Mouse (Mus musculus): ENCODE results near the gene Tas2r134. TPM values are rescaled to one million over a fixed set of nuclear protein-coding genes. Genes with fewer than 3 reads are reported as not detected.

Gene Tas2r134
- polyA plus RNA-seq, 1 experiment from 2014 or later, result not detected

DNA sequence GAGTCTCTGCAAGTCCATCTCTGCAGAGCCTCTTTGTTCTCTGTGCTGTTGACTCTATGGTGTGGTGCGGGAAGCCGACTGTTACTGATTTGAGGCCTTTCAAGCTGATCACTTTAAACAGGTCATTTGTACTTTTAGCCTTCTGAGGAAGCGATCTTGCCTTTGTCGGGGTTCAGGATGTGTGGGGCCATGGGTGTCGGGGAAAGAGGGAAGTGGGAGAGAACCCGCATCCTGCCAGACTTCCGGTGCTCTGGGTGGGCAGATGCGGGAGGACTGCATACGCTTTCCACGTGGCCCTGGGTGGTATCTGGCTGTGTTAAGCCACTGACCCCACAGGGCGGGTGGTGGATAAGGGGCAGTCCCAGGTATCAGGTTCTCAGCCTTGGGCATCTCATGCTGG, 10.4 kb downstream of the Tas2r134 start:
- no peak overlapping the region for H3K4me2 ChIP-seq (ENCODE audit: low read length)
- no peaks in the 10 kb centered on the region for H3K9me3 ChIP-seq (ENCODE audit: control insufficient read depth, low read length)
- H3K4me1 ChIP-seq (ENCODE audit: control insufficient read depth, insufficient read depth, low read length), result no peaks in the 10 kb centered on the region
- H3K9ac ChIP-seq (replicated peaks; ENCODE audit: low read length), result no peak overlapping the region
- H3K27ac ChIP-seq (replicated peaks; ENCODE audit: low read depth, low read length), result no peak overlapping the region
- no peak for ATAC-seq (ENCODE audit: low FRiP score, low TSS enrichment)
- 88% methylated on average over 11 of the region's 11 CpGs for WGBS
- DNase-seq, result no peak
- H3K27me3 ChIP-seq (ENCODE audit: control insufficient read depth, insufficient read depth, low read length), result no peaks in the 10 kb centered on the region
- no peak overlapping the region for H3K4me3 ChIP-seq (replicated peaks; ENCODE audit: low read depth, low read length)
- no peaks in the 10 kb centered on the region for H3K36me3 ChIP-seq (ENCODE audit: control insufficient read depth, insufficient read depth, low read length)

DNA sequence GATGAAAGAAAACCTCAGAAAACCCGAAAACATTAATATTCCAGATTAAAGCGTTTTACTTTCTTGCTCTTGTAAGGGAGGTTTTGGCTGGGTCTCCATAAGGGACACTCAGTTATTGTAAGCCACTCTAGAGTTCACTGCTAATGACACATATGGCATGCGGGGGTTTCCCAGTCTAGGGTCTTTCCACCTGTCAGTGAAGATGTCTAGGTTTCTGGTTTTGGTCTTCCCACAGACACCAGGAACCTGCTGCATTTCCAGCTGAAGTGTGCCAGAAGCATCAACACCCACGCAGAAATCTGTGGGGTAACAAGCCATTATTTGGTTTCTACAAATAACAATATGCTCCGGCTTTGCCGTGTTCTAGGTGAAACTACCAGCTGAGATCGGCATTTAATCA, 14.3 kb downstream of the Tas2r134 start:
- H3K4me3 ChIP-seq (replicated peaks; ENCODE audit: low read depth, low read length), result no peak overlapping the region
- H3K4me2 ChIP-seq (ENCODE audit: low read length), result no peak overlapping the region
- ATAC-seq (ENCODE audit: low FRiP score, low TSS enrichment) (no peak), DNase-seq (no peak)
- no peaks in the 10 kb centered on the region for H3K4me1 ChIP-seq (ENCODE audit: control insufficient read depth, insufficient read depth, low read length)
- H3K27me3 ChIP-seq (ENCODE audit: control insufficient read depth, insufficient read depth, low read length), result no peaks in the 10 kb centered on the region
- no peaks in the 10 kb centered on the region for H3K9me3 ChIP-seq (ENCODE audit: control insufficient read depth, low read length)
- no peak overlapping the region for H3K27ac ChIP-seq (replicated peaks; ENCODE audit: low read depth, low read length)
- WGBS, result 95% methylated on average over 7 of the region's 7 CpGs
- H3K36me3 ChIP-seq (ENCODE audit: control insufficient read depth, insufficient read depth, low read length), result no peaks in the 10 kb centered on the region
- no peak overlapping the region for H3K9ac ChIP-seq (replicated peaks; ENCODE audit: low read length)

DNA sequence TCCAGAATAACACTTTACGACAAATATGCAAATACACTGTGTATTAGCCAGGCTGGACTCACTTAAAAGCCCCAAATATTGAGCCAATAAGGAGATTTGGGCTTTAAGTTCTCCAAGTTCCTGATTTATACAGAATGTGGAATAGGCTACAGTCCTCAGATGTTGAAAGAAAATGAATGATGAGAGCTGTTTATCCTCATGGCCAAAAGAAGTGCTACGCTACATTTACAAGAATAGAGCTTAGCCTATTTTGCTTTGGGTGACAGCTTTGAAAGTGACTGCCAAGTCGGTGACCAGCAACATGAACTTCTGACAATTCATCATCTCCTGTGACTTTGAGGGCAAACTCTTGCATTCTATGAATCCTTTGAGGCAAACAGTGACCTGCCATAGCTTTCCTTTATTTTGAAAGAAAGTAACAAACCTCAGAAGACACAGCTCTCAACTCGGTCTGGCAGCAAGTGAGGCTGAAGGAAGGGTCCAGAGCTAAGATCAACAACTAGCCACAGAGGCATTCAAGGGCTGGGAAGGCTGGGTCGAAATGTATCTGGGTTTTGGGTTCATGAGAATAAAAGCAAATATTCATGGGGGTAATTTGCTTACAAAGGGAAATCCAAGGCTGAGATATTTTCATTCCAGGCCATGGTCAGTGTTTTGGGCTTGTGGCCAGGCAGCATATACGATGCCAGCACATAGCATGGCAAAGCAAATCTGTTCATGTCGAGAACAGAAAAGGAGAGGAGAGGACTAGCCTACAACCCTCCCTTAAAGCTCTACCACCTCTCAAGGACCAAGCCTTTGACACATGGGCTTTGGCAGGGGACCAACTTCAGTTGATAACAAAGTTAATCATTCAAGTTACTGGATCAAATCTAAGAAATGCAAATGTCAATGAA, 16.2 kb downstream of the Tas2r134 start:
- Histone ChIP-seq H3K4me1 (ENCODE audit: control insufficient read depth, insufficient read depth, low read length) (no peaks in the 10 kb centered on the region), H3K4me2 (ENCODE audit: low read length) (no peak overlapping the region), H3K27me3 (ENCODE audit: control insufficient read depth, insufficient read depth, low read length) (no peaks in the 10 kb centered on the region), H3K4me3 (replicated peaks; ENCODE audit: low read depth, low read length) (no peak overlapping the region), H3K9me3 (ENCODE audit: control insufficient read depth, low read length) (no peaks in the 10 kb centered on the region), H3K36me3 (ENCODE audit: control insufficient read depth, insufficient read depth, low read length) (no peaks in the 10 kb centered on the region), H3K9ac (replicated peaks; ENCODE audit: low read length) (no peak overlapping the region), H3K27ac (replicated peaks; ENCODE audit: low read depth, low read length) (no peak overlapping the region)
- ATAC-seq (ENCODE audit: low FRiP score, low TSS enrichment) (no peak), DNase-seq (no peak)
- WGBS, result 76% methylated on average over 7 of the region's 7 CpGs

DNA sequence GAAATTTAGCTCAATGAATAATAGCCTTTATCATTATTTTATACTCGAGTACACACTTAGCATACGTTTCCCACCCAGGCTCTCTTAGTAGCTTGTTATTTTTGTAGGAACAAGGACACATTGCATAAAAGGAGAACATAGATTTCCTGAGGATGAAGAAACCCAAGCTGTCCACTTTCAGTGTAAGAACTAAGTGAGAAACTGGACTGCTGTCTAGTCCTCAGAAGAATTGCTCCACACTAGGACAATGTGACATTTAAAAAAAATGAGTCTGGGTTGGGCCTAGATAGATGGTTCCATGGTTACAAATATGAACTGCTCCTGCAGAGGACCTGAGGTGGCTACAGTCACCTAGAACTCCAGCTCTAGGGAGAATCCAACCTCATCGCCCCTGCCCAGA, 20.7 kb downstream of the Tas2r134 start:
- H3K36me3 ChIP-seq (ENCODE audit: control insufficient read depth, insufficient read depth, low read length), result no peaks in the 10 kb centered on the region
- WGBS, result 95% methylated on average over 3 of the region's 3 CpGs
- no peak overlapping the region for H3K27ac ChIP-seq (replicated peaks; ENCODE audit: low read depth, low read length)
- H3K9ac ChIP-seq (replicated peaks; ENCODE audit: low read length), result no peak overlapping the region
- H3K9me3 ChIP-seq (ENCODE audit: control insufficient read depth, low read length), result no peaks in the 10 kb centered on the region
- H3K4me3 ChIP-seq (replicated peaks; ENCODE audit: low read depth, low read length), result no peak overlapping the region
- ATAC-seq (ENCODE audit: low FRiP score, low TSS enrichment) (no peak), DNase-seq (no peak)
- no peaks in the 10 kb centered on the region for H3K27me3 ChIP-seq (ENCODE audit: control insufficient read depth, insufficient read depth, low read length)
- H3K4me1 ChIP-seq (ENCODE audit: control insufficient read depth, insufficient read depth, low read length), result no peaks in the 10 kb centered on the region
- no peak overlapping the region for H3K4me2 ChIP-seq (ENCODE audit: low read length)

DNA sequence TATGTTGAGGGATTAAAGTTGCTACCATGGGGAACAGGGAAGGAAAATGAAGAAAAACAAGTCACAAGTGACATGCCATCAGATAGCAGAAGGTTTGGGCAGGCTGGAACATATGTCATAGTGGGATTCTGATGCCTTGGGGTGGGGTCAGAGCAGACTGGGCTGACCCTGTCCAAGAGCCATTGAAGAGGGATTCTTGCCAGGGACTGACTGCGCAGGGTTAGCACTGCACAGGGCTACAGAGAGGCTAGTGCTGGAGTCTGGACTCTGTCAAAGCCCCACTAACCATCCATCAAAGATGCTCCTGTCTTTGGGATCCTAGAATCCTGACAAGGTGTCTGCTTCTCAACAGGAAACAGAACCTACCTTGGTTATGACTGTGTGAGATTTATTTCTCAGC, 22.6 kb downstream of the Tas2r134 start:
- 83% methylated on average over 1 of the region's 1 CpGs for WGBS
- H3K27me3 ChIP-seq (ENCODE audit: control insufficient read depth, insufficient read depth, low read length), result no peaks in the 10 kb centered on the region
- no peak overlapping the region for H3K9ac ChIP-seq (replicated peaks; ENCODE audit: low read length)
- H3K4me3 ChIP-seq (replicated peaks; ENCODE audit: low read depth, low read length), result no peak overlapping the region
- H3K27ac ChIP-seq (replicated peaks; ENCODE audit: low read depth, low read length), result no peak overlapping the region
- H3K36me3 ChIP-seq (ENCODE audit: control insufficient read depth, insufficient read depth, low read length), result no peaks in the 10 kb centered on the region
- H3K4me2 ChIP-seq (ENCODE audit: low read length), result no peak overlapping the region
- DNase-seq (no peak), ATAC-seq (ENCODE audit: low FRiP score, low TSS enrichment) (no peak; the same call in 1 of the 2 replicates)
- no peaks in the 10 kb centered on the region for H3K4me1 ChIP-seq (ENCODE audit: control insufficient read depth, insufficient read depth, low read length)
- H3K9me3 ChIP-seq (ENCODE audit: control insufficient read depth, low read length), result no peaks in the 10 kb centered on the region

DNA sequence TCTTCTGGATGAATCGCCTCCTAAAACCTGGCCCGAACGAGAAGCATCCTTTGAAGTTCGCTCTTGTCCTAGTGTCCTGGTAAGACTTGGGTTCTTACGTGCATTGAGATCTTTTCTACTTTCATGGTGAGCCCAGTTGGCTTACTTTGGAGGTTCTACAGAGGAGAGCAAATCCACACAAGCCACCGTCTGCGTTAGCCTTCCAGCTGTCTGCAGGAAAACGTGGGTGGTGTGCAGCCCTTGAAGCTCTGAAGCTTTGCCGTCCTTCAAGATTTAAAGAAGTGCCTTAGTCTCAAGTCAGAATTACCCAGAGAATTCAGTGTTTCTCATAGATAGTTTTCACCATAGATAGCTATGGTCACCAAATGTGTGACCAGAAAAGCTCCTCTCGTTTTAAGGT, 24.8 kb downstream of the Tas2r134 start:
- Histone ChIP-seq H3K9me3 (ENCODE audit: control insufficient read depth, low read length) (no peaks in the 10 kb centered on the region), H3K4me2 (ENCODE audit: low read length) (no peak overlapping the region), H3K27me3 (ENCODE audit: control insufficient read depth, insufficient read depth, low read length) (no peaks in the 10 kb centered on the region), H3K9ac (replicated peaks; ENCODE audit: low read length) (no peak overlapping the region), H3K27ac (replicated peaks; ENCODE audit: low read depth, low read length) (no peak overlapping the region), H3K4me3 (replicated peaks; ENCODE audit: low read depth, low read length) (no peak overlapping the region), H3K36me3 (ENCODE audit: control insufficient read depth, insufficient read depth, low read length) (no peaks in the 10 kb centered on the region), H3K4me1 (ENCODE audit: control insufficient read depth, insufficient read depth, low read length) (no peaks in the 10 kb centered on the region)
- ATAC-seq (ENCODE audit: low FRiP score, low TSS enrichment) (no peak), DNase-seq (no peak)
- WGBS, result 95% methylated on average over 10 of the region's 10 CpGs

DNA sequence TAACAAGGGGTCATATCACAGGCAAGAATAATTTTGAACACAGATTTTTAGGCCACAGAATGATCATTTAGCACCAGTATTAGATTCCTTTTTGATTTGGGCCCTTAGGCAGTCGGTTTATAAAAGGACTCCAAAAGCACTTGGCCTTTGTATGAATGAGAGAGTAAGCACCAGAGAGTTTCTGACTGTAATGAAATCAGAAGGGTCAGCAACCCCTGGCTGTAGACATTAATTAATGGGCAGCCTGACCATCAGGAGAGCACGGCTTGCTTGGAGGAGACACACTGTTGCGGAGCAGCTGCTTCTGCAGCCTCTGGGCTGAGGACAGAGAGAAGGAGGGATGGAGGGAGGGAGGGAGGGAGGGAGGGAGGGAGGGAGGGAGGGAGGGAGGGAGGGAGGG, 30.4 kb downstream of the Tas2r134 start:
- H3K36me3 ChIP-seq (ENCODE audit: control insufficient read depth, insufficient read depth, low read length), result no peaks in the 10 kb centered on the region
- no peak overlapping the region for H3K27ac ChIP-seq (replicated peaks; ENCODE audit: low read depth, low read length)
- H3K9me3 ChIP-seq (ENCODE audit: control insufficient read depth, low read length), result no peaks in the 10 kb centered on the region
- no peak overlapping the region for H3K4me3 ChIP-seq (replicated peaks; ENCODE audit: low read depth, low read length)
- H3K27me3 ChIP-seq (ENCODE audit: control insufficient read depth, insufficient read depth, low read length), result no peaks in the 10 kb centered on the region
- no peaks in the 10 kb centered on the region for H3K4me1 ChIP-seq (ENCODE audit: control insufficient read depth, insufficient read depth, low read length)
- no peak overlapping the region for H3K9ac ChIP-seq (replicated peaks; ENCODE audit: low read length)
- no peak for ATAC-seq (ENCODE audit: low FRiP score, low TSS enrichment)
- 37% methylated on average over 3 of the region's 3 CpGs for WGBS
- H3K4me2 ChIP-seq (ENCODE audit: low read length), result no peak overlapping the region
- DNase-seq, result no peak

DNA sequence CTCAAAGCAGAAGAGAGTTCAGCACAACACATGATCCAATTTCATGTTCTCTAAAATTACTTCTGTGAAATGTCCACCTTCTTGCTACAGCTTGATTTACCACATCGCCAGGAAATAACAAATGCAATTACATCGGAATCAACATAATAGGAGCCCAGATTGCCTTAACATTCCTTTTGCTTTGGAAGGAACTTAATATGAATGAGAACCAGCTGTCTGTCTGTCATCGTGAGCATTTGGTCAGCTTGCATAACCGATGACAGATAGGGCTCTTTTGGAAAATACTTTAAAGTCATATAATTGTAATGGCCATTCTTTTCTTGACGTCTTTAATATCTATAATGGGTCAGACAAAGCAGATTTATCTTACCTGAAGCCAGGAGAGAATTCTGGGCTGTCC, 31.0 kb downstream of the Tas2r134 start:
- H3K36me3 ChIP-seq (ENCODE audit: control insufficient read depth, insufficient read depth, low read length), result no peaks in the 10 kb centered on the region
- no peak overlapping the region for H3K9ac ChIP-seq (replicated peaks; ENCODE audit: low read length)
- H3K9me3 ChIP-seq (ENCODE audit: control insufficient read depth, low read length), result no peaks in the 10 kb centered on the region
- WGBS, result 75% methylated on average over 5 of the region's 5 CpGs
- H3K4me3 ChIP-seq (replicated peaks; ENCODE audit: low read depth, low read length), result no peak overlapping the region
- ATAC-seq (ENCODE audit: low FRiP score, low TSS enrichment) (no peak), DNase-seq (no peak)
- no peaks in the 10 kb centered on the region for H3K4me1 ChIP-seq (ENCODE audit: control insufficient read depth, insufficient read depth, low read length)
- no peak overlapping the region for H3K4me2 ChIP-seq (ENCODE audit: low read length)
- no peak overlapping the region for H3K27ac ChIP-seq (replicated peaks; ENCODE audit: low read depth, low read length)
- no peaks in the 10 kb centered on the region for H3K27me3 ChIP-seq (ENCODE audit: control insufficient read depth, insufficient read depth, low read length)

DNA sequence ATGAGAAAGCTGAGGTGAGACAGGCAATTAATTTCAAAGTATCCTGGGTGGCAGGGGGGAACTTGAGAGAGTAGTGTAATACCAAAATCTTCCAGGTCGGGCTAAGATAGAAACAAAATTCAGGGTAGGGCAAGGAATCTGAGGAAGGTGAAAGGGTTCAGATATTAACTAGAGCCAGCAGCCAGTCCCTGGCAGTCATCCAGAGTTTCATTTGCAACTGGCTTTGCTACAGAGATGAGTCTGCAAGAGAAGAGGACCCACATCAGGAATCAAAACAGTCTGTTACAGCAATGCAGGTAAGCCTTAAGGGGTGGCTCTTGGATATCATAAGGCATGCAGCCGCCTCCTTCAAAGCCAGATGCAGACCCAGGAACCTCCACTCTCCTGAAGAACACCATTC, 47.0 kb downstream of the Tas2r134 start:
- DNase-seq, result no peak
- WGBS, result 93% methylated on average over 2 of the region's 2 CpGs
- no peaks in the 10 kb centered on the region for H3K9me3 ChIP-seq (ENCODE audit: control insufficient read depth, low read length)

More for the DNA sequence above, 47.0 kb downstream of the Tas2r134 start:
- Histone ChIP-seq H3K27ac (replicated peaks; ENCODE audit: low read depth, low read length) (no peak overlapping the region), H3K4me1 (ENCODE audit: control insufficient read depth, insufficient read depth, low read length) (no peaks in the 10 kb centered on the region), H3K27me3 (ENCODE audit: control insufficient read depth, insufficient read depth, low read length) (no peaks in the 10 kb centered on the region), H3K4me3 (replicated peaks; ENCODE audit: low read depth, low read length) (no peak overlapping the region), H3K36me3 (ENCODE audit: control insufficient read depth, insufficient read depth, low read length) (no peaks in the 10 kb centered on the region), H3K4me2 (ENCODE audit: low read length) (no peak overlapping the region), H3K9ac (replicated peaks; ENCODE audit: low read length) (no peak overlapping the region)
- ATAC-seq (ENCODE audit: low FRiP score, low TSS enrichment), result no peak

All from midbrain, embryonic 14.5 days (tissue).